Mouse (Mus musculus) neural tube, embryonic 14.5 days (tissue): ENCODE measurements around the gene Olfr1155. TPM values are rescaled to one million over a fixed set of nuclear protein-coding genes. Genes with fewer than 3 reads are reported as not detected.

Experiments
- ATAC-seq: fragments of 200-750 bp; cut with Nextera tagmentation; 2 replicates; pipeline ENCODE4 v1.8.0; 2017; ENCODE audit warnings: low read depth, mild to moderate bottlenecking, moderate TSS enrichment, moderate library complexity
- H3K27ac ChIP-seq: fragments of 300-500 bp; sonication (generic); 2 replicates; pipeline ENCODE4 v1.5.1; 2014; ENCODE audit warnings: low read depth, mild to moderate bottlenecking, control low read depth, low read length, moderate library complexity, mixed read lengths
- H3K27me3 ChIP-seq: fragments of 300-500 bp; sonication (generic); 2 replicates; pipeline ENCODE4 v1.6.1; 2014; ENCODE audit warnings: low read length; ENCODE audit not compliant: control insufficient read depth, insufficient read depth
- H3K36me3 ChIP-seq: fragments of 300-500 bp; sonication (generic); 2 replicates; pipeline ENCODE4 v1.6.1; 2014; ENCODE audit warnings: low read length, mixed read lengths; ENCODE audit not compliant: control insufficient read depth, insufficient read depth
- H3K4me1 ChIP-seq: fragments of 300-500 bp; sonication (generic); 2 replicates; pipeline ENCODE4 v1.6.1; 2014; ENCODE audit warnings: low read length; ENCODE audit not compliant: control insufficient read depth, insufficient read depth
- H3K4me2 ChIP-seq: fragments of 300-500 bp; sonication (generic); 2 replicates; pipeline ENCODE4 v1.6.1; 2014; ENCODE audit warnings: mild to moderate bottlenecking, low read depth, low read length, control low read depth
- H3K4me3 ChIP-seq: fragments of 300-500 bp; sonication (generic); 2 replicates; pipeline ENCODE4 v1.5.1; 2014; ENCODE audit warnings: low read depth, low read length, control low read depth, mixed read lengths
- H3K9ac ChIP-seq: fragments of 300-500 bp; sonication (generic); replicated peaks from 2 replicates; pipeline ENCODE4 v1.6.1; 2014; ENCODE audit warnings: low read depth, mild to moderate bottlenecking, control low read depth, low read length, mixed read lengths
- H3K9me3 ChIP-seq: fragments of 300-500 bp; sonication (generic); 2 replicates; pipeline ENCODE4 v1.6.1; 2016; ENCODE audit warnings: low read length; ENCODE audit not compliant: control insufficient read depth
- WGBS: fragments of 180-500 bp; shearing (Covaris S2); extraction: QIAGEN DNeasy Blood & Tissue Kit; methylation state at CpG from one replicate; pipeline ENCODE4 v1.1.7; 2014; 5-methylcytosine and 5-hydroxymethylcytosine counted together
- polyA plus RNA-seq: library from polyadenylated mRNA; unstranded; fragments of >200 nt; fragmentation: Nextera tagmentation; extraction: Ambion mirVana; gene quantifications from 2 replicates; pipeline ENCODE4 v1.2.1, GENCODE M21; 2014

Gene Olfr1155
- not detected in 2 replicates for polyA plus RNA-seq

- WGBS, result 95% methylated on average over 1 of the region's 1 CpGs
- Histone ChIP-seq H3K4me3 (no peak within 1 kb of the TSS), H3K4me1 (no peaks in the 10 kb centered on the region), H3K27ac (no peak within 1 kb of the TSS), H3K4me2 (no peak within 1 kb of the TSS), H3K36me3 (no peaks in the 10 kb centered on the region), H3K9ac (no peak within 1 kb of the TSS), H3K9me3 (no peaks in the 10 kb centered on the region), H3K27me3 (no peaks in the 10 kb centered on the region)
- no peak for ATAC-seq
Measured at GRCm38 (mm10) chr2:87945037-87945436, at the start of gene Olfr1155. Gene Olfr1155 (minus strand): TSS chr2:87945137.

- no peaks in the 10 kb centered on the region for H3K9me3 ChIP-seq
- H3K27ac ChIP-seq, result no peak within 1 kb of the TSS
- no peak within 1 kb of the TSS for H3K9ac ChIP-seq
- ATAC-seq, result no peak
- no peaks in the 10 kb centered on the region for H3K36me3 ChIP-seq
- H3K4me1 ChIP-seq, result no peaks in the 10 kb centered on the region
- H3K4me3 ChIP-seq, result no peak within 1 kb of the TSS
- no peak within 1 kb of the TSS for H3K4me2 ChIP-seq
- no peaks in the 10 kb centered on the region for H3K27me3 ChIP-seq
Measured at GRCm38 (mm10) chr2:87989813-87990212, 44.9 kb upstream of the Olfr1155 start, which contains the start of gene Olfr1158. Gene Olfr1158 (plus strand): TSS chr2:87990113.

- Histone ChIP-seq H3K9me3 (no peaks in the 10 kb centered on the region), H3K27ac (no peak within 1 kb of the TSS), H3K4me3 (no peak within 1 kb of the TSS), H3K9ac (no peak within 1 kb of the TSS), H3K4me1 (no peaks in the 10 kb centered on the region), H3K36me3 (no peaks in the 10 kb centered on the region), H3K27me3 (no peaks in the 10 kb centered on the region), H3K4me2 (no peak within 1 kb of the TSS)
- 70% methylated on average over 3 of the region's 3 CpGs for WGBS
- no peak for ATAC-seq
Measured at GRCm38 (mm10) chr2:87974563-87974962, 29.6 kb upstream of the Olfr1155 start, which contains the start of gene Olfr74. Gene Olfr74 (minus strand): TSS chr2:87974663.

GRCm38 (mm10) chr2:87968199-87968598 lies 23.3 kb upstream of the Olfr1155 start, which contains the start of gene Olfr1157:
Gene Olfr1157 (minus strand): TSS chr2:87968299.
- Histone ChIP-seq H3K4me1 (no peaks in the 10 kb centered on the region), H3K36me3 (no peaks in the 10 kb centered on the region), H3K9me3 (no peaks in the 10 kb centered on the region), H3K9ac (no peak within 1 kb of the TSS), H3K27me3 (no peaks in the 10 kb centered on the region), H3K4me3 (no peak within 1 kb of the TSS), H3K4me2 (no peak within 1 kb of the TSS), H3K27ac (no peak within 1 kb of the TSS)
- ATAC-seq, result no peak
- WGBS, result 99% methylated on average over 4 of the region's 4 CpGs

- Histone ChIP-seq H3K4me1 (no peaks in the 10 kb centered on the region), H3K27me3 (no peaks in the 10 kb centered on the region), H3K4me3 (no peak within 1 kb of the TSS), H3K4me2 (no peak within 1 kb of the TSS), H3K36me3 (no peaks in the 10 kb centered on the region), H3K27ac (no peak within 1 kb of the TSS), H3K9ac (no peak within 1 kb of the TSS), H3K9me3 (no peaks in the 10 kb centered on the region)
- ATAC-seq, result no peak
Measured at GRCm38 (mm10) chr2:87953000-87953399, 8.1 kb upstream of the Olfr1155 start, which contains the start of gene Olfr1156. Gene Olfr1156 (minus strand): TSS chr2:87953100.

- Histone ChIP-seq H3K27ac (no peak within 1 kb of the TSS), H3K36me3 (no peaks in the 10 kb centered on the region), H3K9ac (no peak within 1 kb of the TSS), H3K9me3 (no peaks in the 10 kb centered on the region), H3K4me1 (no peaks in the 10 kb centered on the region), H3K4me3 (no peak within 1 kb of the TSS), H3K4me2 (no peak within 1 kb of the TSS), H3K27me3 (no peaks in the 10 kb centered on the region)
- no peak for ATAC-seq
- WGBS, result 98% methylated on average over 1 of the region's 1 CpGs
Measured at GRCm38 (mm10) chr2:87905066-87905465, 39.9 kb downstream of the Olfr1155 start, which contains the start of gene Olfr1154. Gene Olfr1154 (minus strand): TSS chr2:87905166.

GRCm38 (mm10) chr2:87894662-87895061 lies 50.3 kb downstream of the Olfr1155 start, which contains the start of gene Olfr1153:
Gene Olfr1153 (plus strand): TSS chr2:87894962.
- no peak within 1 kb of the TSS for H3K9ac ChIP-seq
- no peaks in the 10 kb centered on the region for H3K36me3 ChIP-seq
- H3K4me1 ChIP-seq, result no peaks in the 10 kb centered on the region
- H3K4me3 ChIP-seq, result no peak within 1 kb of the TSS
- H3K27me3 ChIP-seq, result no peaks in the 10 kb centered on the region
- H3K4me2 ChIP-seq, result no peak within 1 kb of the TSS
- no peak within 1 kb of the TSS for H3K27ac ChIP-seq
- ATAC-seq, result no peak
- H3K9me3 ChIP-seq, result no peaks in the 10 kb centered on the region
- WGBS, result 82% methylated on average over 1 of the region's 1 CpGs

Other genes with a start within 250 kb of the Olfr1155 start
- gene Olfr1137, start 232.0 kb downstream of the Olfr1155 start, polyA plus RNA-seq, result not detected in 2 replicates
- not detected in 2 replicates for gene Olfr1138, start 205.2 kb downstream of the Olfr1155 start, polyA plus RNA-seq
- not detected in 2 replicates for gene Olfr1140, start 201.4 kb downstream of the Olfr1155 start, polyA plus RNA-seq
- not detected in 2 replicates for gene Olfr1141, start 191.1 kb downstream of the Olfr1155 start, polyA plus RNA-seq
- gene Olfr152, start 165.7 kb downstream of the Olfr1155 start, polyA plus RNA-seq, result not detected in 2 replicates
- not detected in 2 replicates for gene Olfr1143, start 144.5 kb downstream of the Olfr1155 start, polyA plus RNA-seq
- gene Olfr1145, start 135.3 kb downstream of the Olfr1155 start, polyA plus RNA-seq, result not detected in 2 replicates
- gene Olfr1148, start 114.6 kb downstream of the Olfr1155 start, polyA plus RNA-seq, result not detected in 2 replicates
- gene Olfr1150-ps1, start 101.1 kb downstream of the Olfr1155 start, polyA plus RNA-seq, result not detected in 2 replicates
- not detected in 2 replicates for gene Olfr1151, start 89.3 kb downstream of the Olfr1155 start, polyA plus RNA-seq
- 0.04 TPM in 1 of 2 replicates, not detected in the other for gene Olfr1152, start 78.6 kb downstream of the Olfr1155 start, polyA plus RNA-seq
- gene Olfr1153, start 50.2 kb downstream of the Olfr1155 start, polyA plus RNA-seq, result not detected in 2 replicates
- gene Olfr1154, start 40.0 kb downstream of the Olfr1155 start, polyA plus RNA-seq, result not detected in 2 replicates
- gene Olfr1156, start 8.0 kb upstream of the Olfr1155 start, polyA plus RNA-seq, result not detected in 2 replicates
- not detected in 2 replicates for gene Olfr1157, start 23.2 kb upstream of the Olfr1155 start, polyA plus RNA-seq
- gene Olfr74, start 29.5 kb upstream of the Olfr1155 start, polyA plus RNA-seq, result not detected in 2 replicates
- not detected in 2 replicates for gene Olfr1158, start 45.0 kb upstream of the Olfr1155 start, polyA plus RNA-seq
- not detected in 2 replicates for gene Olfr1160, start 63.1 kb upstream of the Olfr1155 start, polyA plus RNA-seq
- gene Olfr1161, start 77.6 kb upstream of the Olfr1155 start, polyA plus RNA-seq, result not detected in 2 replicates
- gene Olfr73, start 92.6 kb upstream of the Olfr1155 start, polyA plus RNA-seq, result not detected in 2 replicates
- not detected in 2 replicates for gene Olfr1162, start 106.0 kb upstream of the Olfr1155 start, polyA plus RNA-seq
- not detected in 2 replicates for gene Olfr1163, start 126.7 kb upstream of the Olfr1155 start, polyA plus RNA-seq
- gene Olfr1164, start 148.8 kb upstream of the Olfr1155 start, polyA plus RNA-seq, result not detected in 2 replicates
- not detected in 2 replicates for gene Olfr1166, start 183.1 kb upstream of the Olfr1155 start, polyA plus RNA-seq
- not detected in 2 replicates for gene Olfr1167, start 210.1 kb upstream of the Olfr1155 start, polyA plus RNA-seq
- gene Olfr1168, start 236.7 kb upstream of the Olfr1155 start, polyA plus RNA-seq, result not detected in 2 replicates